Mouse (Mus musculus) left cerebral cortex, adult 8-10 months (tissue): ENCODE results near the gene Kcna1. TPM values are rescaled to one million over a fixed set of nuclear protein-coding genes. Genes with fewer than 3 reads are reported as not detected.

Experiments used
- DNase-seq, 2 experiments: peaks; one replicate each; pipeline ENCODE4 v3.0.0; 2022; ENCODE audit warnings: low spot score in 2 of 2
- total RNA-seq, 4 experiments: library from RNA; stranded (reverse); gene quantifications; 2 replicates each; pipeline ENCODE4 v1.2.4; 2022

The Kcna1 gene
- total RNA-seq, 4 experiments from 2014 or later = 126 to 148 (median 131) TPM

DNA sequence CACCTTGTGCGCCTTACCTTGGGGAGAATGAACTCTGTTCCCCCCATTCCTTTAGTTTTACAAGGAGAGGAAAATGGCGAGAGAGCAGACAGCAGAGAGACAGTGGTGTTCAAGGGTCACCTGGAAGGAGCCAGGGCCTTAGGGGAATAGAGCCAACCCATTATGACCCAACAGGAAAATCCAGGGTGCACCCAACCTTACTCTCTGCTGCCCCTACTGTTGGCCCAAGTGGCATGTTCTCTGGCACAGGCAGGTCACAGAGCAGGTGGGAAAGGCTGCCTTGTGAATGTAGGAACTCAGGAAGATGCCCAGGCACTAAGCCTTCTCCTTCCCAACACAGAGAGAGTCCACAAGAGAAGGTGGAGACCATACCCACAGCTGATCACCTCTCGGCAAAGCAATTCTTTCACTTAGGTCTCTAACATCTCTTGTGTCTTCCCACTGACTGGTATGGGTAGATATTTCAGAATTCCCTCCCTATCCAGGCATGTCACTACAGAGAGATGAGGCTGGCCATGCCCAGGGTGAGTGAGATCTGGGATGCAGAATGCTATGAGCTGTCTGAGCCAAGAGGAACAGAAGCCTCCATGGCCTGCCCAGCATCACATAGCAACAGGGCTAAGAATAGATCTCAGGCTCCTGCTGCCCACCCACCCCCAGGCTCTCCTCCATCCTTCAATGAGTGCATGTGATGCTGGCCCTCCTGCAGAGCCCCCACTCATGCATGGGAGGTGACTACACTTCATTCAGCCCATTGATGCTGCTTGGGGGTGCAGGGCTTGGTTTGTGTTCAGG is 46.8 kb downstream of the Kcna1 start:
- peak in 1 of 2 experiments; percentile 72 for DNase-seq

GRCm38 (mm10) chr6:126597741-126598140 is 48.4 kb downstream of the Kcna1 start:
- DNase-seq = no peak

DNA sequence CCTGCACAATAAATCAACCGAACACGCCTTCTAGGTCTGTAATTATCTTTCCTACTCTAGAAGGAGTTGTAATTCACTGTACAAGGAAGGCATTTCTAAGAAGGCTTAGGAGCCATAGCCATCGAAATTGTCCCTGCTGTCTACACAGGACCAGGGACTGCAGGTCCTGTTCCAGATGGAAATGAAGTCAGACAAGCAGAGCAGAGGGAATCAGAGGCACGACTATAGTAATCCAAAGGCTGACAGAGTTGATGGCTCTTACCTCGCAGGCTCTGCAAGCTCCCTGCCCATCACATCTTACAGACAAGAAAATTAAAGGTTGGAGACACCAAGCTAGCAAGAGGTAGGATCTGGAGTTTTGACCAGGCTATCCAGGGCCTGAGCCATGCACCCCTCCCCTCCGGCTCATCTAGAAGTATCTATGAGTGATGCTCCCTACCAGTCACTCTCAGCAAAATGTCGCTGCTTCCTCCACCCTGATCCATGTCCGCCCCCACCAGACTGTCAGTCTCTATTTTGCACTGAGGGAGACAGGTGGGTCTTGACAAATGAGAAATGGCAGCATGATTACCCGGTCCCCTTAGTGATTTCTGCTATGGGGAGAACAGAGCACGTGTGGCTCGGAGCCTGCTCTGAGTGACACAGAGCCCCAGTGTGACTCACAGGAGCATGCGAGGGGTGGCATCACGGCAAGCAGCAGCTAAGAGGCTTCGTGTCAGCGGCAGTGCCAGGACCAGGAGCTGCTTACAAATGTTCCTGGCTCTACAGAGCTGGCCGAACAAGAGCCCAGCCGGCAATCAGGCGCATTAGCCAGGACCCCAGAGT is 50.2 kb downstream of the Kcna1 start:
- peak in 1 of 2 experiments; percentile 47 for DNase-seq

GRCm38 (mm10) chr6:126595130-126595529 is 51.1 kb downstream of the Kcna1 start:
- DNase-seq = no peak

GRCm38 (mm10) chr6:126594365-126594764 is 51.8 kb downstream of the Kcna1 start:
- no peak for DNase-seq

DNA sequence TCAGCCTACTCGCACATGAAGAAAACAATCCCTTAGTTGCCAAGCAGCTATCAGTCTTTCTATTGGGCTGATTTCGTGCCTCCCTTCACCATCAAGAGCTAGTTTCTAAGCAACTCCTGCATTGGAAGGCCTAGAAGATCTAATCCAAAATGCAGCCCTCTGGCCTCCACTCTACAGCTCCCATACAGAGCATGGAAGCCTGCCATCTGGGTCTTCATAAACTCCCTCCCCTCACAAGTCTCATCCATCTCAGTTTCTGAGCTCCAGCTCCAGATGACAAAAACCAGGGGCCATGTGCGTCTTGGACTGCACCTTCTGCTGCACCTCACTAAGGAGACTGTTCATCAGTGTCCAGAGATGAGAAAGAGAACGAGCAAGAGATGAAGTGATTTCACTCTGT is 52.8 kb downstream of the Kcna1 start:
- no peak for DNase-seq

Other genes starting within 250 kb of the Kcna1 start
- gene Kcna5, start 111.0 kb downstream of the Kcna1 start, total RNA-seq = 1 to 10 TPM; 9.0 to 10.0 (median 9.2) TPM
- 10 to 100 TPM; 73.3 to 81.8 (median 75.4) TPM for gene Kcna6, start 94.3 kb upstream of the Kcna1 start, total RNA-seq
- 100 to 1,000 TPM; 155 to 170 (median 160) TPM for gene Ndufa9, start 202.8 kb upstream of the Kcna1 start, total RNA-seq
- under 1 TPM; 0.11 to 0.26 (median 0.18) TPM for gene Akap3, start 206.7 kb upstream of the Kcna1 start, total RNA-seq